Mouse (Mus musculus): ENCODE data around the gene Cmtm7. TPM values are rescaled to one million over a fixed set of nuclear protein-coding genes. Genes with fewer than 3 reads are reported as not detected.

Cmtm7 gene
- polyA plus RNA-seq, 1 experiment from 2014 or later: 25.6 TPM

GRCm38 (mm10) chr9:114816121-114816520 is 34.5 kb upstream of the Cmtm7 start:
- no peak overlapping the region for H3K4me2 ChIP-seq (ENCODE audit: low read length)
- DNase-seq (ENCODE audit: low spot score) (no peak), ATAC-seq (no peak)
- no peaks in the 10 kb centered on the region for H3K36me3 ChIP-seq (ENCODE audit: control insufficient read depth, insufficient read depth, low read length)
- no peaks in the 10 kb centered on the region for H3K9me3 ChIP-seq (replicated peaks; ENCODE audit: control insufficient read depth, low read length)
- H3K4me1 ChIP-seq (ENCODE audit: control insufficient read depth, insufficient read depth, low read length): no peaks in the 10 kb centered on the region
- 98% methylated on average over 7 of the region's 7 CpGs for WGBS
- H3K27me3 ChIP-seq (replicated peaks; ENCODE audit: control insufficient read depth, insufficient read depth, low read length): no peaks in the 10 kb centered on the region
- H3K4me3 ChIP-seq (ENCODE audit: low read depth, low read length): no peak overlapping the region
- H3K9ac ChIP-seq (ENCODE audit: low read length): no peak overlapping the region
- H3K27ac ChIP-seq (ENCODE audit: low read depth, low read length): no peak overlapping the region

DNA sequence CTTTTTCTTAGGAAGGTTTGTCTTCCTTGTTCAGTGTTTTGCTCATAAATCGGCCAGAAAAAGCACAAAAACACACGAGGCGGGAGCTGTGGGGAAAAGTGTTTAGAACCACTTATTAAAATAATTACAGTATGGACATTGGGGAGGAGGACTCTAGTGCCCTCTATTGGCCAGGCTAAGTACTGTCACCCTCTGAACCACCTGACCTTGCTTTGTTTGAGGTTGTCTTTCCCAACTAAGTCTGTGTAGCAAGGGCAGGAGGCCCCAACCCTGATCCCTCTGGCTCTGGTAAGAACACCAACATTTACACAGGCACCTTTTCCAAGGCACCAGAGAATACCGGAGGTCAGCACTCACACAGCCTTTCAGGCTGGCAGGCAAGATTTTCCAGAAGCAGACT is 33.7 kb upstream of the Cmtm7 start:
- no peak overlapping the region for H3K27ac ChIP-seq (ENCODE audit: low read depth, low read length)
- H3K4me1 ChIP-seq (ENCODE audit: control insufficient read depth, insufficient read depth, low read length): no peaks in the 10 kb centered on the region
- no peak overlapping the region for H3K4me2 ChIP-seq (ENCODE audit: low read length)
- no peaks in the 10 kb centered on the region for H3K27me3 ChIP-seq (replicated peaks; ENCODE audit: control insufficient read depth, insufficient read depth, low read length)
- H3K9ac ChIP-seq (ENCODE audit: low read length): no peak overlapping the region
- no peaks in the 10 kb centered on the region for H3K9me3 ChIP-seq (replicated peaks; ENCODE audit: control insufficient read depth, low read length)
- ATAC-seq: no peak
- DNase-seq (ENCODE audit: low spot score): no peak
- no peak overlapping the region for H3K4me3 ChIP-seq (ENCODE audit: low read depth, low read length)
- no peaks in the 10 kb centered on the region for H3K36me3 ChIP-seq (ENCODE audit: control insufficient read depth, insufficient read depth, low read length)
- 82% methylated on average over 4 of the region's 4 CpGs for WGBS

GRCm38 (mm10) chr9:114812001-114812400 is 30.3 kb upstream of the Cmtm7 start:
- Histone ChIP-seq H3K4me1 (ENCODE audit: control insufficient read depth, insufficient read depth, low read length) (no peaks in the 10 kb centered on the region), H3K27ac (ENCODE audit: low read depth, low read length) (no peak overlapping the region), H3K9me3 (replicated peaks; ENCODE audit: control insufficient read depth, low read length) (no peaks in the 10 kb centered on the region), H3K9ac (ENCODE audit: low read length) (no peak overlapping the region), H3K36me3 (ENCODE audit: control insufficient read depth, insufficient read depth, low read length) (no peaks in the 10 kb centered on the region), H3K4me2 (ENCODE audit: low read length) (no peak overlapping the region), H3K27me3 (replicated peaks; ENCODE audit: control insufficient read depth, insufficient read depth, low read length) (no peaks in the 10 kb centered on the region), H3K4me3 (ENCODE audit: low read depth, low read length) (no peak overlapping the region)
- WGBS: 93% methylated on average over 4 of the region's 4 CpGs
- DNase-seq (ENCODE audit: low spot score) (no peak), ATAC-seq (no peak)

GRCm38 (mm10) chr9:114810837-114811236 is 29.2 kb upstream of the Cmtm7 start:
- DNase-seq (ENCODE audit: low spot score): no peak
- 89% methylated on average over 11 of the region's 11 CpGs for WGBS

GRCm38 (mm10) chr9:114808671-114809070 is 27.0 kb upstream of the Cmtm7 start:
- Histone ChIP-seq H3K4me3 (ENCODE audit: low read depth, low read length) (no peak overlapping the region), H3K36me3 (ENCODE audit: control insufficient read depth, insufficient read depth, low read length) (no peaks in the 10 kb centered on the region), H3K27me3 (replicated peaks; ENCODE audit: control insufficient read depth, insufficient read depth, low read length) (no peaks in the 10 kb centered on the region), H3K9ac (ENCODE audit: low read length) (no peak overlapping the region), H3K9me3 (replicated peaks; ENCODE audit: control insufficient read depth, low read length) (no peaks in the 10 kb centered on the region), H3K4me2 (ENCODE audit: low read length) (no peak overlapping the region), H3K27ac (ENCODE audit: low read depth, low read length) (no peak overlapping the region), H3K4me1 (ENCODE audit: control insufficient read depth, insufficient read depth, low read length) (no peaks in the 10 kb centered on the region)
- 91% methylated on average over 5 of the region's 5 CpGs for WGBS
- ATAC-seq (no peak), DNase-seq (ENCODE audit: low spot score) (no peak)

More at GRCm38 (mm10) chr9:114810837-114811236, 29.2 kb upstream of the Cmtm7 start:
- H3K36me3 ChIP-seq (ENCODE audit: control insufficient read depth, insufficient read depth, low read length): no peaks in the 10 kb centered on the region
- H3K4me1 ChIP-seq (ENCODE audit: control insufficient read depth, insufficient read depth, low read length): no peaks in the 10 kb centered on the region
- no peaks in the 10 kb centered on the region for H3K27me3 ChIP-seq (replicated peaks; ENCODE audit: control insufficient read depth, insufficient read depth, low read length)
- no peak overlapping the region for H3K27ac ChIP-seq (ENCODE audit: low read depth, low read length)
- H3K4me2 ChIP-seq (ENCODE audit: low read length): no peak overlapping the region
- H3K9ac ChIP-seq (ENCODE audit: low read length): no peak overlapping the region
- no peaks in the 10 kb centered on the region for H3K9me3 ChIP-seq (replicated peaks; ENCODE audit: control insufficient read depth, low read length)
- H3K4me3 ChIP-seq (ENCODE audit: low read depth, low read length): no peak overlapping the region
- ATAC-seq: no peak

DNA sequence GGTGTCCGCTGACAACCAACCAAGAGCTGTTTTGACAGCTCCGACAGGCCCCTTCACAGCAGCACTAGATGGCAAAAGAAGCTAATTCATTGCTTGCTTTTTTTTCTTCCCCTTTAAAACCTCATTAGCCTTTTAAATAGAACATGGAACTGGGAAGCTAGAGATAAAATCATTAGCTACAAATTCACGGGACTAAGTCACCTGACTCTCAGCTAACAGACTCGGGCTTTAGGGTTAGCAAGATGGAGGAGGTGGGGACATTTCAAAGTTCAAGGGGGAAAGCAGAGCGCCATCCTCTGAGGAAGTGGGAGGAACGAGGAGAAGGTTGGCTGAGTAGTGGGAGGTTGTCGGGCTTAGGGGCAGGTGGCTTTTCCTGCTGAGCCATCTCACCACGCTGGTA is 25.6 kb upstream of the Cmtm7 start:
- Histone ChIP-seq H3K27ac (ENCODE audit: low read depth, low read length) (no peak overlapping the region), H3K4me3 (ENCODE audit: low read depth, low read length) (no peak overlapping the region), H3K9me3 (replicated peaks; ENCODE audit: control insufficient read depth, low read length) (no peaks in the 10 kb centered on the region), H3K9ac (ENCODE audit: low read length) (no peak overlapping the region), H3K36me3 (ENCODE audit: control insufficient read depth, insufficient read depth, low read length) (no peaks in the 10 kb centered on the region), H3K4me2 (ENCODE audit: low read length) (no peak overlapping the region), H3K4me1 (ENCODE audit: control insufficient read depth, insufficient read depth, low read length) (no peaks in the 10 kb centered on the region), H3K27me3 (replicated peaks; ENCODE audit: control insufficient read depth, insufficient read depth, low read length) (no peaks in the 10 kb centered on the region)
- ATAC-seq (no peak), DNase-seq (ENCODE audit: low spot score) (no peak)
- WGBS: 44% methylated on average over 8 of the region's 8 CpGs

GRCm38 (mm10) chr9:114805151-114805671 is 23.6 kb upstream of the Cmtm7 start:
- WGBS: 69% methylated on average over 19 of the region's 19 CpGs
- Histone ChIP-seq H3K27me3 (replicated peaks; ENCODE audit: control insufficient read depth, insufficient read depth, low read length) (no peaks in the 10 kb centered on the region), H3K9me3 (replicated peaks; ENCODE audit: control insufficient read depth, low read length) (no peaks in the 10 kb centered on the region), H3K9ac (ENCODE audit: low read length) (no peak overlapping the region), H3K36me3 (ENCODE audit: control insufficient read depth, insufficient read depth, low read length) (no peaks in the 10 kb centered on the region), H3K4me2 (ENCODE audit: low read length) (no peak overlapping the region), H3K4me3 (ENCODE audit: low read depth, low read length) (no peak overlapping the region), H3K4me1 (ENCODE audit: control insufficient read depth, insufficient read depth, low read length) (no peaks in the 10 kb centered on the region), H3K27ac (ENCODE audit: low read depth, low read length) (no peak overlapping the region)
- ATAC-seq (peak; percentile 26; the same call in 1 of the 2 replicates), DNase-seq (ENCODE audit: low spot score) (peak; percentile 71)

- Histone ChIP-seq H3K36me3 (ENCODE audit: control insufficient read depth, insufficient read depth, low read length) (no peaks in the 10 kb centered on the region), H3K27me3 (replicated peaks; ENCODE audit: control insufficient read depth, insufficient read depth, low read length) (no peaks in the 10 kb centered on the region), H3K9me3 (replicated peaks; ENCODE audit: control insufficient read depth, low read length) (no peaks in the 10 kb centered on the region), H3K4me2 (ENCODE audit: low read length) (no peak overlapping the region), H3K9ac (ENCODE audit: low read length) (no peak overlapping the region), H3K4me3 (ENCODE audit: low read depth, low read length) (no peak overlapping the region), H3K4me1 (ENCODE audit: control insufficient read depth, insufficient read depth, low read length) (no peaks in the 10 kb centered on the region), H3K27ac (ENCODE audit: low read depth, low read length) (no peak overlapping the region)
- ATAC-seq (no peak), DNase-seq (ENCODE audit: low spot score) (no peak)
- WGBS: 83% methylated on average over 1 of the region's 1 CpGs
These were observed 20.5 kb upstream of the Cmtm7 start for GRCm38 (mm10) chr9:114802191-114802590.

GRCm38 (mm10) chr9:114801301-114801700 is 19.6 kb upstream of the Cmtm7 start:
- H3K4me1 ChIP-seq (ENCODE audit: control insufficient read depth, insufficient read depth, low read length): no peaks in the 10 kb centered on the region
- no peak overlapping the region for H3K9ac ChIP-seq (ENCODE audit: low read length)
- no peak overlapping the region for H3K4me3 ChIP-seq (ENCODE audit: low read depth, low read length)
- H3K9me3 ChIP-seq (replicated peaks; ENCODE audit: control insufficient read depth, low read length): no peaks in the 10 kb centered on the region
- H3K27me3 ChIP-seq (replicated peaks; ENCODE audit: control insufficient read depth, insufficient read depth, low read length): no peaks in the 10 kb centered on the region
- 72% methylated on average over 15 of the region's 15 CpGs for WGBS
- no peak overlapping the region for H3K4me2 ChIP-seq (ENCODE audit: low read length)
- ATAC-seq (no peak), DNase-seq (ENCODE audit: low spot score) (no peak)
- no peak overlapping the region for H3K27ac ChIP-seq (ENCODE audit: low read depth, low read length)
- H3K36me3 ChIP-seq (ENCODE audit: control insufficient read depth, insufficient read depth, low read length): no peaks in the 10 kb centered on the region

All from forebrain, embryonic 14.5 days (tissue).